In genomic region chr2:69011392-69011791, GRCm38 (mm10) we compare ENCODE assay signal across 13 mouse cellular contexts.
DNase-seq lines count a peak whose midpoint lies in the region; ATAC-seq and TF ChIP-seq lines count a peak whose summit lies in the region.
"Had no signal": no experiment of that assay in that cellular context is flagged by ENCODE, and none has a peak within 500 bp of the region (broad histone marks: within the 10 kb centered on the region; RNA-seq: fewer than 3 reads in every experiment).

No protein-coding gene starts in this region.

- ATAC-seq in forebrain, embryonic 11.5 days (replicated peaks; ENCODE audit: low FRiP score), result peak; percentile 91
- ATAC-seq in hindbrain, embryonic 11.5 days (ENCODE audit: low FRiP score), result peak; percentile 91
- peak; percentile 94 for ATAC-seq in midbrain, embryonic 16.5 days
- no peak for ATAC-seq in stomach, postnatal 0 days (ENCODE audit: low FRiP score, low TSS enrichment)
- ATAC-seq: liver, postnatal 0 days had no signal

- H3K4me3 ChIP-seq in forebrain, embryonic 11.5 days (ENCODE audit: low read depth, low read length), result no peak overlapping the region
- no peak overlapping the region for H3K4me3 ChIP-seq in forebrain, embryonic 10.5 days
- H3K4me3 ChIP-seq in hindbrain, embryonic 11.5 days (ENCODE audit: low read depth, low read length), result no peak overlapping the region
- no peak overlapping the region for H3K4me3 ChIP-seq in midbrain, embryonic 16.5 days (ENCODE audit: low read depth, low read length)
- no peak overlapping the region for H3K4me3 ChIP-seq in stomach, postnatal 0 days (ENCODE audit: low read depth, low read length)
- H3K4me3 ChIP-seq: limb, embryonic 12.5 days had no signal

- H3K4me2 ChIP-seq in forebrain, embryonic 11.5 days (ENCODE audit: low read depth, low read length, severe bottlenecking), result no peak overlapping the region
- H3K4me2 ChIP-seq in hindbrain, embryonic 11.5 days (replicated peaks; ENCODE audit: low read depth, low read length), result no peak overlapping the region
- H3K4me2 ChIP-seq in midbrain, embryonic 16.5 days (ENCODE audit: low read length), result peak overlapping the region; percentile 36
- H3K4me2 ChIP-seq in stomach, postnatal 0 days (replicated peaks; ENCODE audit: low read depth), result no peak overlapping the region
- H3K4me2 ChIP-seq: limb, embryonic 12.5 days had no signal

- H3K9ac ChIP-seq in forebrain, embryonic 11.5 days (ENCODE audit: low read length), result no peak overlapping the region
- no peak overlapping the region for H3K9ac ChIP-seq in hindbrain, embryonic 11.5 days (ENCODE audit: low read depth, low read length)
- H3K9ac ChIP-seq in midbrain, embryonic 16.5 days (ENCODE audit: low read depth, low read length), result no peak overlapping the region
- no peak overlapping the region for H3K9ac ChIP-seq in stomach, postnatal 0 days (ENCODE audit: low read length)
- H3K9ac ChIP-seq: limb, embryonic 12.5 days; liver, postnatal 0 days had no signal

- H3K9me3 ChIP-seq in forebrain, embryonic 11.5 days (ENCODE audit: control insufficient read depth, low read length), result no peaks in the 10 kb centered on the region
- no peaks in the 10 kb centered on the region for H3K9me3 ChIP-seq in forebrain, embryonic 10.5 days
- H3K9me3 ChIP-seq in hindbrain, embryonic 11.5 days (ENCODE audit: control insufficient read depth, low read length), result no peaks in the 10 kb centered on the region
- H3K9me3 ChIP-seq in midbrain, embryonic 16.5 days (replicated peaks; ENCODE audit: control insufficient read depth, low read length, poor library complexity, severe bottlenecking), result no peaks in the 10 kb centered on the region
- no peaks in the 10 kb centered on the region for H3K9me3 ChIP-seq in stomach, postnatal 0 days (ENCODE audit: control insufficient read depth, low read length)
- H3K9me3 ChIP-seq: limb, embryonic 12.5 days had no signal

- H3K4me1 ChIP-seq in forebrain, embryonic 11.5 days (replicated peaks; ENCODE audit: control insufficient read depth, insufficient read depth, low read length), result peaks cover 2% of the 10 kb centered on the region; the same call in 1 of the 2 replicates
- H3K4me1 ChIP-seq in forebrain, embryonic 10.5 days, result peaks cover 16% of the 10 kb centered on the region
- H3K4me1 ChIP-seq in hindbrain, embryonic 11.5 days (replicated peaks; ENCODE audit: control insufficient read depth, insufficient read depth, low read length), result peaks cover 4% of the 10 kb centered on the region; the same call in 1 of the 2 replicates
- H3K4me1 ChIP-seq in midbrain, embryonic 16.5 days (ENCODE audit: control insufficient read depth, insufficient read depth, low read length), result peaks cover 22% of the 10 kb centered on the region
- no peaks in the 10 kb centered on the region for H3K4me1 ChIP-seq in stomach, postnatal 0 days (replicated peaks; ENCODE audit: control insufficient read depth, insufficient read depth)

- no peak for DNase-seq in forebrain, embryonic 11.5 days (ENCODE audit: low spot score)
- DNase-seq in forebrain, embryonic 10.5 days (ENCODE audit: extremely low spot score, low spot score), result no peak
- DNase-seq in embryo, embryonic 11 days, result peak; percentile 54
- DNase-seq in hindbrain, embryonic 11.5 days (ENCODE audit: low spot score), result peak; percentile 47
- no peak for DNase-seq in kidney, postnatal 14 days
- DNase-seq in urinary bladder, postnatal 14 days (ENCODE audit: low spot score), result no peak
- no peak for DNase-seq in stomach, postnatal 0 days (ENCODE audit: low spot score)
- DNase-seq: cerebellum, postnatal 14 days; gastrocnemius, postnatal 36 days; kidney, adult 8-10 months; liver, postnatal 0 days had no signal

- TF ChIP-seq EP300 in stomach, postnatal 0 days (optimal IDR thresholded peaks at IDR 0.05), result no peak

- no peaks in the 10 kb centered on the region for H3K27me3 ChIP-seq in forebrain, embryonic 11.5 days (ENCODE audit: control insufficient read depth, insufficient read depth, low read length)
- H3K27me3 ChIP-seq in forebrain, embryonic 10.5 days (ENCODE audit: poor library complexity, severe bottlenecking), result no peaks in the 10 kb centered on the region
- H3K27me3 ChIP-seq in hindbrain, embryonic 11.5 days (ENCODE audit: control insufficient read depth, insufficient read depth, low read length), result no peaks in the 10 kb centered on the region
- H3K27me3 ChIP-seq in midbrain, embryonic 16.5 days (ENCODE audit: control insufficient read depth, insufficient read depth, low read depth, low read length), result no peaks in the 10 kb centered on the region
- no peaks in the 10 kb centered on the region for H3K27me3 ChIP-seq in stomach, postnatal 0 days (ENCODE audit: control insufficient read depth, insufficient read depth, low read length)
- H3K27me3 ChIP-seq: limb, embryonic 12.5 days had no signal

- 52% methylated on average over 7 of the region's 7 CpGs for WGBS in forebrain, embryonic 11.5 days
- WGBS in forebrain, embryonic 10.5 days, result 76% methylated on average over 7 of the region's 7 CpGs
- WGBS in hindbrain, embryonic 11.5 days, result 35% methylated on average over 7 of the region's 7 CpGs
- 18% methylated on average over 7 of the region's 7 CpGs for WGBS in midbrain, embryonic 16.5 days
- WGBS in stomach, postnatal 0 days, result 76% methylated on average over 7 of the region's 7 CpGs

- TF ChIP-seq CTCF in stomach, postnatal 0 days (IDR thresholded peaks at IDR 0.05; ENCODE audit: low read depth), result no peak

- H3K27ac ChIP-seq in forebrain, embryonic 11.5 days (ENCODE audit: low read depth, low read length), result no peak overlapping the region
- H3K27ac ChIP-seq in forebrain, embryonic 10.5 days, result no peak overlapping the region
- H3K27ac ChIP-seq in hindbrain, embryonic 11.5 days (ENCODE audit: low read depth, low read length), result peak overlapping the region; percentile 47; the same call in 1 of the 2 replicates
- H3K27ac ChIP-seq in midbrain, embryonic 16.5 days (ENCODE audit: low read length), result peak overlapping the region; percentile 83; the same call in 1 of the 2 replicates
- no peak overlapping the region for H3K27ac ChIP-seq in stomach, postnatal 0 days (replicated peaks)
- H3K27ac ChIP-seq: limb, embryonic 12.5 days had no signal

- H3K36me3 ChIP-seq in forebrain, embryonic 11.5 days (ENCODE audit: control insufficient read depth, insufficient read depth, low read length), result no peaks in the 10 kb centered on the region
- H3K36me3 ChIP-seq in forebrain, embryonic 10.5 days (replicated peaks), result no peaks in the 10 kb centered on the region
- no peaks in the 10 kb centered on the region for H3K36me3 ChIP-seq in hindbrain, embryonic 11.5 days (ENCODE audit: control insufficient read depth, insufficient read depth, low read length)
- no peaks in the 10 kb centered on the region for H3K36me3 ChIP-seq in midbrain, embryonic 16.5 days (ENCODE audit: control insufficient read depth, insufficient read depth, low read length)
- no peaks in the 10 kb centered on the region for H3K36me3 ChIP-seq in stomach, postnatal 0 days (ENCODE audit: control insufficient read depth, insufficient read depth, low read length)
- H3K36me3 ChIP-seq: limb, embryonic 12.5 days had no signal

Comparison
In these comparisons a context has a peak if more than half of its experiments do, and no peak if none do; other contexts are left out.
1. DNase-seq: peak in embryo, embryonic 11 days (single experiment) and hindbrain, embryonic 11.5 days (single experiment); none in forebrain, embryonic 11.5 days (single experiment), forebrain, embryonic 10.5 days (single experiment), kidney, postnatal 14 days (single experiment), urinary bladder, postnatal 14 days (single experiment) and stomach, postnatal 0 days (single experiment).
2. H3K27ac ChIP-seq: peak in hindbrain, embryonic 11.5 days (single experiment) and midbrain, embryonic 16.5 days (single experiment); none in forebrain, embryonic 11.5 days (single experiment), forebrain, embryonic 10.5 days (single experiment) and stomach, postnatal 0 days (single experiment).